Mouse (Mus musculus) neural tube, embryonic 15.5 days (tissue): ENCODE measurements around the gene Ern2. TPM values are rescaled to one million over a fixed set of nuclear protein-coding genes. Genes with fewer than 3 reads are reported as not detected.

Experiments used
- ATAC-seq: fragments of 200-750 bp; cut with Nextera tagmentation; 2 replicates; pipeline ENCODE4 v1.8.0; 2017; ENCODE audit warnings: mild to moderate bottlenecking, moderate TSS enrichment, moderate library complexity; ENCODE audit not compliant: low FRiP score
- H3K27ac ChIP-seq: fragments of 300-500 bp; sonication (generic); replicated peaks from 2 replicates; pipeline ENCODE4 v1.5.1; 2015; ENCODE audit warnings: mild to moderate bottlenecking, inconsistent platforms
- H3K27me3 ChIP-seq: fragments of 300-500 bp; sonication (generic); replicated peaks from 2 replicates; pipeline ENCODE4 v1.6.1; 2015; ENCODE audit warnings: inconsistent platforms
- H3K36me3 ChIP-seq: fragments of 300-500 bp; sonication (generic); 2 replicates; pipeline ENCODE4 v1.6.1; 2015; ENCODE audit warnings: inconsistent platforms
- H3K4me1 ChIP-seq: fragments of 300-500 bp; sonication (generic); 2 replicates; pipeline ENCODE4 v1.6.1; 2015; ENCODE audit warnings: inconsistent platforms
- H3K4me2 ChIP-seq: fragments of 300-500 bp; sonication (generic); 2 replicates; pipeline ENCODE4 v1.6.1; 2015; ENCODE audit warnings: inconsistent platforms, mild to moderate bottlenecking, moderate library complexity
- H3K4me3 ChIP-seq: fragments of 300-500 bp; sonication (generic); replicated peaks from 2 replicates; pipeline ENCODE4 v1.5.1; 2015; ENCODE audit warnings: mild to moderate bottlenecking, inconsistent platforms
- H3K9ac ChIP-seq: fragments of 300-500 bp; sonication (generic); replicated peaks from 2 replicates; pipeline ENCODE4 v1.6.1; 2015; ENCODE audit warnings: mild to moderate bottlenecking, inconsistent platforms
- H3K9me3 ChIP-seq: fragments of 300-500 bp; sonication (generic); replicated peaks from 2 replicates; pipeline ENCODE4 v1.6.1; 2016; ENCODE audit warnings: inconsistent platforms
- WGBS: fragments of 180-500 bp; shearing (Covaris S2); methylation state at CpG from one replicate; pipeline ENCODE4 v1.1.7; 2015; ENCODE audit warnings: mixed read lengths; 5-methylcytosine and 5-hydroxymethylcytosine counted together
- polyA plus RNA-seq: library from polyadenylated mRNA; unstranded; fragments of >200 nt; fragmentation: Nextera tagmentation; extraction: Ambion mirVana; gene quantifications from 2 replicates; pipeline ENCODE4 v1.2.1, GENCODE M21; 2015

Gene Ern2
- polyA plus RNA-seq, 1 experiment from 2014 or later = 2.0 TPM

- peak within 1 kb of the TSS; percentile 74 for H3K4me3 ChIP-seq
- WGBS = under 1% methylated on average over 63 of the region's 63 CpGs
- ATAC-seq = peak; percentile 93
These were observed 26.8 kb downstream of the Ern2 start, which contains the start of gene Plk1 for GRCm38 (mm10) chr7:122158915-122159902. Gene Plk1, plus strand, starts transcription at chr7:122159439.

GRCm38 (mm10) chr7:122158488-122158887 lies 27.5 kb downstream of the Ern2 start:
- WGBS = 5% methylated on average over 13 of the region's 13 CpGs
- no peak for ATAC-seq
- H3K4me3 ChIP-seq = peak overlapping the region; percentile 74
- H3K9me3 ChIP-seq = no peaks in the 10 kb centered on the region
- H3K4me2 ChIP-seq = peak overlapping the region; percentile 95
- 0 out of 2 replicates have a peak, but pooled peaks cover under 1% of the 10 kb centered on the region for H3K36me3 ChIP-seq
- no peaks in the 10 kb centered on the region for H3K27me3 ChIP-seq
- H3K4me1 ChIP-seq = peaks cover 34% of the 10 kb centered on the region
- peak overlapping the region; percentile 60 for H3K9ac ChIP-seq
- H3K27ac ChIP-seq = peak overlapping the region; percentile 60

More at GRCm38 (mm10) chr7:122158915-122159902, 26.8 kb downstream of the Ern2 start, which contains the start of gene Plk1:
- H3K4me1 ChIP-seq = peaks cover 34% of the 10 kb centered on the region
- H3K27me3 ChIP-seq = no peaks in the 10 kb centered on the region
- H3K4me2 ChIP-seq = peak within 1 kb of the TSS; percentile 95
- H3K36me3 ChIP-seq = no peaks in the 10 kb centered on the region
- no peaks in the 10 kb centered on the region for H3K9me3 ChIP-seq
- peak within 1 kb of the TSS; percentile 60 for H3K27ac ChIP-seq
- H3K9ac ChIP-seq = peak within 1 kb of the TSS; percentile 60

GRCm38 (mm10) chr7:122152473-122152872 lies 33.5 kb downstream of the Ern2 start:
- no peak for ATAC-seq
- Histone ChIP-seq H3K4me2 (no peak overlapping the region), H3K27me3 (no peaks in the 10 kb centered on the region), H3K4me1 (peaks cover under 1% of the 10 kb centered on the region; the same call in 1 of the 2 replicates), H3K4me3 (no peak overlapping the region), H3K27ac (no peak overlapping the region), H3K36me3 (peaks cover 32% of the 10 kb centered on the region), H3K9me3 (no peaks in the 10 kb centered on the region), H3K9ac (no peak overlapping the region)
- WGBS = 89% methylated on average over 4 of the region's 4 CpGs

- no peak overlapping the region for H3K4me3 ChIP-seq
- no peak overlapping the region for H3K4me2 ChIP-seq
- H3K27me3 ChIP-seq = no peaks in the 10 kb centered on the region
- H3K36me3 ChIP-seq = peaks cover 83% of the 10 kb centered on the region
- no peak overlapping the region for H3K9ac ChIP-seq
- no peaks in the 10 kb centered on the region for H3K4me1 ChIP-seq
- H3K9me3 ChIP-seq = no peaks in the 10 kb centered on the region
- no peak overlapping the region for H3K27ac ChIP-seq
- ATAC-seq = no peak
These were observed 45.0 kb downstream of the Ern2 start for GRCm38 (mm10) chr7:122140991-122141390.

GRCm38 (mm10) chr7:122138190-122138589 lies 47.8 kb downstream of the Ern2 start:
- ATAC-seq = no peak
- Histone ChIP-seq H3K4me1 (peaks cover 9% of the 10 kb centered on the region), H3K9me3 (no peaks in the 10 kb centered on the region), H3K9ac (no peak overlapping the region), H3K36me3 (peaks cover 78% of the 10 kb centered on the region), H3K27me3 (no peaks in the 10 kb centered on the region), H3K4me2 (no peak overlapping the region), H3K27ac (no peak overlapping the region), H3K4me3 (no peak overlapping the region)
- 93% methylated on average over 5 of the region's 5 CpGs for WGBS

- H3K4me2 ChIP-seq = no peak overlapping the region
- no peaks in the 10 kb centered on the region for H3K9me3 ChIP-seq
- ATAC-seq = no peak
- H3K4me3 ChIP-seq = no peak overlapping the region
- no peak overlapping the region for H3K27ac ChIP-seq
- no peak overlapping the region for H3K9ac ChIP-seq
- H3K36me3 ChIP-seq = peaks cover 69% of the 10 kb centered on the region
- H3K4me1 ChIP-seq = peaks cover 14% of the 10 kb centered on the region
- no peaks in the 10 kb centered on the region for H3K27me3 ChIP-seq
These were observed 48.9 kb downstream of the Ern2 start for GRCm38 (mm10) chr7:122137071-122137470.

GRCm38 (mm10) chr7:122135070-122135469 lies 50.9 kb downstream of the Ern2 start:
- no peak overlapping the region for H3K4me3 ChIP-seq
- no peaks in the 10 kb centered on the region for H3K9me3 ChIP-seq
- H3K4me2 ChIP-seq = no peak overlapping the region
- no peaks in the 10 kb centered on the region for H3K27me3 ChIP-seq
- peaks cover 18% of the 10 kb centered on the region for H3K4me1 ChIP-seq
- no peak for ATAC-seq
- WGBS = 75% methylated on average over 10 of the region's 10 CpGs
- H3K9ac ChIP-seq = no peak overlapping the region
- peaks cover 51% of the 10 kb centered on the region for H3K36me3 ChIP-seq
- no peak overlapping the region for H3K27ac ChIP-seq

- peaks cover 18% of the 10 kb centered on the region for H3K4me1 ChIP-seq
- peak overlapping the region; percentile 72 for H3K9ac ChIP-seq
- peaks cover 35% of the 10 kb centered on the region for H3K36me3 ChIP-seq
- peak; percentile 45 for ATAC-seq
- H3K4me3 ChIP-seq = peak overlapping the region; percentile 80
- H3K4me2 ChIP-seq = peak overlapping the region; percentile 89
- 17% methylated on average over 8 of the region's 8 CpGs for WGBS
- peak overlapping the region; percentile 81 for H3K27ac ChIP-seq
- no peaks in the 10 kb centered on the region for H3K9me3 ChIP-seq
- no peaks in the 10 kb centered on the region for H3K27me3 ChIP-seq
These were observed 52.7 kb downstream of the Ern2 start for GRCm38 (mm10) chr7:122133338-122133625.

GRCm38 (mm10) chr7:122132497-122133337 lies 53.3 kb downstream of the Ern2 start, which contains the start of the genes Palb2 and Dctn5:
Gene Palb2, minus strand, starts transcription at chr7:122132985.
Gene Dctn5, plus strand, starts transcription at chr7:122133041.
- Histone ChIP-seq H3K4me1 (peaks cover 18% of the 10 kb centered on the region), H3K4me2 (peak within 1 kb of the TSS; percentile 89), H3K4me3 (peak within 1 kb of the TSS; percentile 80), H3K36me3 (peaks cover 34% of the 10 kb centered on the region), H3K9me3 (no peaks in the 10 kb centered on the region), H3K27me3 (no peaks in the 10 kb centered on the region), H3K9ac (peak within 1 kb of the TSS; percentile 72), H3K27ac (peak within 1 kb of the TSS; percentile 81)
- WGBS = under 1% methylated on average over 54 of the region's 54 CpGs
- ATAC-seq = peak; percentile 98

- H3K27ac ChIP-seq = no peak overlapping the region
- peaks cover 18% of the 10 kb centered on the region for H3K4me1 ChIP-seq
- no peaks in the 10 kb centered on the region for H3K9me3 ChIP-seq
- H3K9ac ChIP-seq = no peak overlapping the region
- H3K36me3 ChIP-seq = peaks cover 36% of the 10 kb centered on the region
- no peak for ATAC-seq
- peak overlapping the region; percentile 89 for H3K4me2 ChIP-seq
- H3K27me3 ChIP-seq = no peaks in the 10 kb centered on the region
- peak overlapping the region; percentile 80 for H3K4me3 ChIP-seq
These were observed 54.2 kb downstream of the Ern2 start for GRCm38 (mm10) chr7:122131834-122132233.

GRCm38 (mm10) chr7:122126946-122127345 lies 59.1 kb downstream of the Ern2 start:
- Histone ChIP-seq H3K27ac (no peak overlapping the region), H3K9ac (no peak overlapping the region), H3K4me1 (peaks cover 3% of the 10 kb centered on the region; the same call in 1 of the 2 replicates), H3K36me3 (peaks cover 31% of the 10 kb centered on the region), H3K9me3 (no peaks in the 10 kb centered on the region), H3K4me2 (no peak overlapping the region), H3K4me3 (no peak overlapping the region), H3K27me3 (no peaks in the 10 kb centered on the region)
- 95% methylated on average over 11 of the region's 11 CpGs for WGBS
- no peak for ATAC-seq
